ENCODE assay signal across 21 mouse cellular contexts in genomic region chr3:116355026-116355788, GRCm38 (mm10).
A peak's percentile ranks its signal among the peaks of the same experiment; 100 is the strongest.
DNase-seq lines count a peak whose midpoint lies in the region; ATAC-seq lines count a peak whose summit lies in the region.
"Had no signal": no experiment of that assay in that cellular context is flagged by ENCODE, and none has a peak within 500 bp of the region (broad histone marks: within the 10 kb centered on the region; RNA-seq: fewer than 3 reads in every experiment).

No protein-coding gene starts in this region.

- no peaks in the 10 kb centered on the region for H3K27me3 ChIP-seq in kidney, embryonic 15.5 days
- H3K27me3 ChIP-seq: heart, embryonic 12.5 days; limb, embryonic 12.5 days; liver, embryonic 15.5 days; midbrain, embryonic 13.5 days had no signal

- H3K27ac ChIP-seq in kidney, embryonic 15.5 days, result no peak overlapping the region
- H3K27ac ChIP-seq: forebrain, embryonic 10.5 days; hindbrain, postnatal 0 days; limb, embryonic 12.5 days; liver, embryonic 15.5 days; midbrain, embryonic 13.5 days had no signal

- H3K4me2 ChIP-seq in kidney, embryonic 15.5 days, result no peak overlapping the region
- H3K4me2 ChIP-seq: heart, embryonic 12.5 days; limb, embryonic 12.5 days; liver, embryonic 15.5 days; midbrain, embryonic 13.5 days had no signal

- H3K9ac ChIP-seq in kidney, embryonic 15.5 days, result no peak overlapping the region
- H3K9ac ChIP-seq: heart, embryonic 12.5 days; limb, embryonic 12.5 days; liver, embryonic 15.5 days; midbrain, embryonic 13.5 days had no signal

- no peak overlapping the region for H3K4me3 ChIP-seq in kidney, embryonic 15.5 days (replicated peaks)
- H3K4me3 ChIP-seq: forebrain, embryonic 10.5 days; heart, embryonic 12.5 days; limb, embryonic 12.5 days; liver, embryonic 15.5 days; midbrain, embryonic 13.5 days; myocyte had no signal

- WGBS in kidney, embryonic 15.5 days, result 91% methylated on average over 15 of the region's 15 CpGs

- H3K9me3 ChIP-seq in kidney, embryonic 15.5 days (replicated peaks), result no peaks in the 10 kb centered on the region
- H3K9me3 ChIP-seq: forebrain, embryonic 10.5 days; heart, embryonic 12.5 days; limb, embryonic 12.5 days; liver, embryonic 15.5 days; midbrain, embryonic 13.5 days had no signal

- peaks cover 3% of the 10 kb centered on the region; the same call in 1 of the 2 replicates for H3K36me3 ChIP-seq in kidney, embryonic 15.5 days
- H3K36me3 ChIP-seq: heart, embryonic 12.5 days; liver, embryonic 15.5 days; midbrain, embryonic 13.5 days had no signal

- peak; percentile 9 for DNase-seq in layer of hippocampus, adult 11-12 months (ENCODE audit: low spot score)
- DNase-seq in layer of hippocampus, adult 9-10 months (ENCODE audit: low spot score), result no peak
- peak; percentile 27 for DNase-seq in CD4-positive, CD25-positive, alpha-beta regulatory T cell, adult 2 months (ENCODE audit: low read depth, low spot score)
- peak; percentile 86 for DNase-seq in R1 (ENCODE audit: low read depth, low spot score)
- DNase-seq in retina, embryonic 14.5 days (ENCODE audit: low spot score), result no peak
- DNase-seq: cerebellum, adult 11-12 months; gastrocnemius, postnatal 25 days; heart, postnatal 36 days; kidney, adult 2 months; lung, postnatal 36 days; thymus, adult 2 months had no signal

- peaks cover 12% of the 10 kb centered on the region for H3K4me1 ChIP-seq in kidney, embryonic 15.5 days
- H3K4me1 ChIP-seq: forebrain, embryonic 10.5 days; liver, embryonic 15.5 days; midbrain, embryonic 13.5 days had no signal

- peak; percentile 67 for ATAC-seq in megakaryocyte-erythroid progenitor cell, adult 5-6 weeks (replicated peaks; ENCODE audit: low FRiP score, low TSS enrichment, poor library complexity, severe bottlenecking)
- ATAC-seq in cerebellum, adult (ENCODE audit: insufficient number of reproducible peaks, low FRiP score, low TSS enrichment), result no peak
- no peak for ATAC-seq in kidney, embryonic 15.5 days (replicated peaks; ENCODE audit: low FRiP score)
- ATAC-seq: hindbrain, postnatal 0 days had no signal

Comparison
In these comparisons a context has a peak if more than half of its experiments do, and no peak if none do; other contexts are left out.
1. DNase-seq: peak in layer of hippocampus, adult 11-12 months (single experiment), CD4-positive, CD25-positive, alpha-beta regulatory T cell, adult 2 months (single experiment) and R1 (single experiment); none in layer of hippocampus, adult 9-10 months (single experiment) and retina, embryonic 14.5 days (single experiment).